Mouse (Mus musculus) testis, postnatal 14 days (tissue): ENCODE results near the gene Psma6.

ENCODE experiments used
- DNase-seq: peaks from one replicate; pipeline ENCODE4 v3.0.0; 2021; ENCODE audit warnings: low spot score

Gene Psma6

GRCm38 (mm10) chr12:55438611-55439137, 54.7 kb downstream of the Psma6 start:
- no peak for DNase-seq

DNA sequence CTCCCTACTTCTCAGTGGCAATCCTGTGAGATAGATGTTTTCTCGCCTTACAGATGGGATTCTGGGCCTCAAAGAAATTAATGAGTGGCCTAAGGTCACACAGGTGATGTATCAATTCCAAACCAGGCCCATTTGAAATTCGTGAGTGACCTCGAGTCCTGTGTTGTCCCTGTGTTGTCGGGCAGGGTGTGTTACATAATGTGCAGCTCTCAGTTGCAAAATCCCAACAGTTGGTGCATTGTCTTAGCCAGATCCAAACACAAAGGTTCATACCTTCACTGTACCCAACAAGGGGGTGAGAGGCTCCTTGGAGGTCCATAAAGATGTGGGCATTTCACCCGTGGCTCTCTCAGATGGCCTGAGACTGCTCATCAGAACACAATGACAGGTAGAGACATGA, 56.4 kb downstream of the Psma6 start:
- DNase-seq: no peak

- DNase-seq: no peak
These were observed 58.2 kb downstream of the Psma6 start for GRCm38 (mm10) chr12:55442245-55442644.

- peak; percentile 89 for DNase-seq
These were observed 59.1 kb downstream of the Psma6 start for GRCm38 (mm10) chr12:55442861-55443850.

DNA sequence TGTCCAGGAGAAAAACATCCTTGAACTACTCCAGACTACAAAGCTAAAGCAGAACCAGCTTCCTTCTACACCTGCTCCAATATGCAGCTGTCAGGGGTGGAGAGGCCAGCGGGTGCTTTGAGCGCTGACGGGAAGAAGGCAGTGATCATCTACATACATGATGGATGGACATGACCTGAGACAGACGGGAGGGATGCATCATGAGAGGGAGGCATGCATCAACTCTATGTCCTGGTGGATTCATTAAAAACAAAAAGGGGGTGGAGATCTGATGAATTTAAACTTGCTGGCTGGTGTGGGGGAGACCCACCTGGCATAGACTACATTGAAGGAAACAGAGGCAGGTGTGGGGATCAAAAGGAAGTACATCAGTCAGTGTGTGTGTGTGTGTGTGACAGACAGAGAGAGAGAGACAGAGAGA, 60.0 kb downstream of the Psma6 start:
- DNase-seq: no peak

GRCm38 (mm10) chr12:55445583-55445982, 61.6 kb downstream of the Psma6 start:
- peak; percentile 51 for DNase-seq

- DNase-seq: no peak
These were observed 62.3 kb downstream of the Psma6 start for GRCm38 (mm10) chr12:55446366-55446745.

GRCm38 (mm10) chr12:55446746-55447395, 62.8 kb downstream of the Psma6 start:
- DNase-seq: peak; percentile 89

DNA sequence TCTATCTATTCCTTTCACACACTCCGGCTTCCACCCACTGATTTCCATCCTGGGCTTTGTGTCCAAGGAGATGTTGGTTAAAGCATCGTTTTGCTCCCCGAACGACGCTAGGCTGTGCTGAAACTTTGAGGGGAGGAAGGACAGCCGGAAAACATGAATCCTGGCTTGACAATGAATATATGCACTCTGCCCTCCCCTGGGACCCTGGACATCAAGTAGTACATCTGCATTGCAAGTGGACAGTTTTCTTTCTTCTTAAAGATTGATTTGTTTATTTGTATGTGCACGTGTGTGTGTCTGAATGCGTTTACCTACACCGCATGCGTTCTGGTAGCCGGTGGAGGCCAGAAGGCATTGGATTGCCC, 63.4 kb downstream of the Psma6 start:
- DNase-seq: no peak

GRCm38 (mm10) chr12:55448457-55448856, 64.4 kb downstream of the Psma6 start:
- no peak for DNase-seq

DNA sequence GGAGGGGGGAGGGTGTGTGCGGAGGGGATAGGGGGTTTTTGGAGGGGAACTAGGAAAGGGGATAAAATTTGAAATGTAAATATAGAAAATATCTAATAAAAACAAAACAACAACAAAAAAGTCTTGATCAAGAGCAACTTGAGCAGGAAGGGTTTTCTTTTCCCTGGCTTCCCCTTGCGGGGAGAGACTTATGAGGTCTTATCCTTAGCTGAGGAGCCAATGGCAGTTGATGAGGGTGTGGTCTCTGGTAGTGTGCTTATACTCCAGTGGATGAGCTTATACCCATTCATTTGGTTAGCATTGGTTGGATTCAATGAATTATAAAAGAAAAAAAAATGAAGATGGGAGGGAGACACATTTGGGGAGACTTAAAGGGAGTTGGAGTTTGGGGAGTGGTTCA, 65.0 kb downstream of the Psma6 start:
- DNase-seq: no peak

DNA sequence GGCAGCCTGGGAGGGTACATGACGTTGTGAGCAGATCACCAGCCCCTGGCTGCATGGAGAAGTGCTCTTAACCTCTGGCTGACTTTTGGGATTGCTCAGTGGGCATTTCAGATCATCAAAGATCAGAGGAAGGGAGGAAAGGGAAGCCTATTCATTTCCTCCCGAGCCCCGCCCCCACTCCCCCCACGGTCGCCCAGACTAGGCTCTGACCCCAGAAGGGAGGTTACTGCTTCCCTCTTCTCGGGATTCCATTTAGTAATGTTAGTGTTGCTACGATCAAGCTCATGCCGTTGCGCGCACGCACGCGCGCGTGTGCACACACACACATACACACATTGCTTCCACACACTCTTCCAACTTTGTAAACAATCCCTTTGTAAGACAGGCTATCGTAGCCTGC, 66.4 kb downstream of the Psma6 start:
- no peak for DNase-seq

- no peak for DNase-seq
These were observed 68.8 kb downstream of the Psma6 start for GRCm38 (mm10) chr12:55452839-55453238.

- DNase-seq: no peak
These were observed 69.9 kb downstream of the Psma6 start for GRCm38 (mm10) chr12:55453924-55454323.

DNA sequence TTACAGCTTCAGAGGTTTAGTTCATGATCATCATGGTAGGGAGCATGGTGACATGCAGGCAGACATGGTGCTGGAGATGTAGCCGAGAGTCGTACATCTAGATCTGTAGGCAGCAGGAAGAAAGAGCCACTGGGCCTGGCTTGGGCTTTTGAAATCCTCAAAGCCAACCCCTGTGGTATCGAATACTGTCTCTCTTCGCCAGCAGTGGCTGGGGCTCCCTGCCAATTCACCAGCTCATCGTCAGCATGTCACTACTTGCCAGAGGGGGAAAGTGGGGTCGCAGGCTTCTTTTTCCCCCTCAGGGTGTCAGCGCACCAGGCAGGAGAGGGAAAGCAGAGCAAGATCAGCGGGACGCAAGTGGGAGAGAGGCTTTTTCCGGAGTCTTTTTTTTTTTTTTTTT, 71.2 kb downstream of the Psma6 start:
- no peak for DNase-seq

DNA sequence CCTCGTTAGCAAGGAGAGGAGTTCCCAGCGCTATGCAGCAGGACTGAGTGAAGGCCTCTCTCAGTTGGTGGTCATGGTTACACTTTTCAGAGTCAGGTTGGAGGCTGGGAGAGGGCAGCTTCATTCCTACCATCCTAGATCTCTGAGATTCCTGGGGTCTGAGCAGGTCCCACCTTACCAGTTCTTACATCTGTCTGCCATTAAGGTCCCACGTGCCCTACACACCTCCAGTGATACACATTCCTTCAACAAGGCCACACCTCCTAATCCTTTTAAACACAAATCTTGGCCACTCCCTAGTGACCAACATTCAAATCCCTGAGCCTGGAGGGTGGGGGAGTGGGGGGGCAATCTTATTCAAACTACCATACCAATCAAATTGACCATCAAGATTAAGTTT, 72.1 kb downstream of the Psma6 start:
- no peak for DNase-seq

DNA sequence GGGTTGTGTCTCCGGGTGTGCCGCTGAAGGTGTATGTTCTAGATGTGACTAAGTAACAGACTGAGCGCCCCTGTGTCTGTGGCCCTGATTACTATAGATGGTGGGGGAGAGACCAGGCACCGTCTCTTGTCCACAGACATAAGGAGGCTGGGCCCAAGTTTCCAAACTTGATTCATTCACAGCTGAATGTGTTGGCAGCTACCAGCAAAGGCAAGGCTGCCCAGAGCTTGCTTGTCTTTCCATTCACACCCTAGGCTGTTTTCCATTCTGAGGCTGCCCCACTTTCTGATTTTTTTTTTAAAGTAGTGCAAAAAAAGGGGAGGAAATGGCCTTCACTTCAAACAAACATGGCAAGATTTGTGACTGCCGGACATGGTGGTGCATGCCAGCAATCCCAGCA, 72.9 kb downstream of the Psma6 start:
- DNase-seq: no peak

GRCm38 (mm10) chr12:55459739-55460138, 75.7 kb downstream of the Psma6 start:
- DNase-seq: no peak

GRCm38 (mm10) chr12:55460900-55461299, 76.9 kb downstream of the Psma6 start:
- DNase-seq: no peak

DNA sequence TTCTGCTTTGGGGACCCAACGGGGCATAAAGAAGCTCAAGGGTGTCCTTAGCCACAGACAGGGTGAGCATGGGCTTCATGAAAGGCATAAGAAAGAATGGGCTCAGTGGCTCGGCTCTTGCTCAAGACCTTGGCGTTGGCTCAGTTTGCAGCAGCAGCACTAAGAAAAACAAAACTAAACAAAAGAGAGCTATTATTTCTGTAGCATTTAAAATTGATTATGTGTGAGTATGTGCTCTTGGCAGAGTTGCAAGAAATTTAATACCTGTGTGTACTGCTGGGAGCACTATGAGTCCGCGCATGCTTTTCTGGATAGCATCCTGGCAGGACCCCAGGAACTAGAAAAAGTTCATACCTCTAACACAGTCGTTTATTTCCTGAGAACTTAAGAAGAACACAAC, 77.7 kb downstream of the Psma6 start:
- DNase-seq: no peak

- no peak for DNase-seq
These were observed 78.4 kb downstream of the Psma6 start for GRCm38 (mm10) chr12:55462456-55462855.

DNA sequence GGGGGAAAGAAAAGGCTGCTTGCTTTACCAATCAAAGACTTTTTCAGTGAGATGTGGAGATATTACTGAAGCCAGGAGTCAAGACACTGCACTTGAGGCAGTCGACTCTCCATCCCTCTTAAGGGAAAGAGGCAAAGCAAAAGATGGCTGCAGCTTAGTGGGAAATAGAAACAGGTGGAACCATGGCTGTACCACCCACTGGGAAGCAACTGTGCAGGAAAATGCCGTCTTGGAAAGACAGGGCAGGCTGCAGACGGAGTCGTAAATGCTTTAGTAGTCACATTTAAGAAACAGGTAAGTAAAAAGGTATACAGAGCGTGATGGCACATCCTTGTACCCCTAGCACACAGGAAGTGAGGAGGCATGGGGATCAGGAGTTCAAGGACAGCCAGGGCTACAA, 79.1 kb downstream of the Psma6 start:
- DNase-seq: no peak
